Mouse (Mus musculus) hindbrain, embryonic 16.5 days (tissue): ENCODE measurements around the gene Ttc19. TPM values are rescaled to one million over a fixed set of nuclear protein-coding genes. Genes with fewer than 3 reads are reported as not detected.

Experiments
- ATAC-seq: fragments of 200-750 bp; cut with Nextera tagmentation; 2 replicates; pipeline ENCODE4 v1.8.0; 2017; ENCODE audit warnings: moderate TSS enrichment, moderate library complexity
- H3K27ac ChIP-seq: fragments of 300-500 bp; sonication (generic); 2 replicates; pipeline ENCODE4 v1.5.1; 2014; ENCODE audit warnings: low read depth, mild to moderate bottlenecking, control low read depth, low read length, moderate library complexity
- H3K27me3 ChIP-seq: fragments of 300-500 bp; sonication (generic); replicated peaks from 2 replicates; pipeline ENCODE4 v1.6.1; 2014; ENCODE audit warnings: low read length; ENCODE audit not compliant: control insufficient read depth, insufficient read depth
- H3K36me3 ChIP-seq: fragments of 300-500 bp; sonication (generic); 2 replicates; pipeline ENCODE4 v1.6.1; 2014; ENCODE audit warnings: mild to moderate bottlenecking, low read length, moderate library complexity, mixed read lengths; ENCODE audit not compliant: control insufficient read depth, insufficient read depth
- H3K4me1 ChIP-seq: fragments of 300-500 bp; sonication (generic); 2 replicates; pipeline ENCODE4 v1.6.1; 2014; ENCODE audit warnings: low read depth, low read length; ENCODE audit not compliant: control insufficient read depth, insufficient read depth
- H3K4me2 ChIP-seq: fragments of 300-500 bp; sonication (generic); 2 replicates; pipeline ENCODE4 v1.6.1; 2014; ENCODE audit warnings: mild to moderate bottlenecking, low read length, control low read depth, moderate library complexity
- H3K4me3 ChIP-seq: fragments of 300-500 bp; sonication (generic); 2 replicates; pipeline ENCODE4 v1.5.1; 2014; ENCODE audit warnings: mild to moderate bottlenecking, low read length, control low read depth, moderate library complexity
- H3K9ac ChIP-seq: fragments of 300-500 bp; sonication (generic); 2 replicates; pipeline ENCODE4 v1.6.1; 2014; ENCODE audit warnings: low read depth, mild to moderate bottlenecking, control low read depth, low read length, moderate library complexity
- H3K9me3 ChIP-seq: fragments of 300-500 bp; sonication (generic); 2 replicates; pipeline ENCODE4 v1.6.1; 2014; ENCODE audit warnings: mild to moderate bottlenecking, low read length, moderate library complexity; ENCODE audit not compliant: control insufficient read depth
- WGBS: fragments of 180-500 bp; shearing (Covaris S2); extraction: QIAGEN DNeasy Blood & Tissue Kit; methylation state at CpG from one replicate; pipeline ENCODE4 v1.1.7; 2014; 5-methylcytosine and 5-hydroxymethylcytosine counted together
- polyA plus RNA-seq: library from polyadenylated mRNA; unstranded; fragments of >200 nt; fragmentation: Nextera tagmentation; extraction: Ambion mirVana; gene quantifications from 2 replicates; pipeline ENCODE4 v1.2.1, GENCODE M21; 2015

The Ttc19 gene
- polyA plus RNA-seq, 1 experiment from 2014 or later = 41.6 TPM

DNA sequence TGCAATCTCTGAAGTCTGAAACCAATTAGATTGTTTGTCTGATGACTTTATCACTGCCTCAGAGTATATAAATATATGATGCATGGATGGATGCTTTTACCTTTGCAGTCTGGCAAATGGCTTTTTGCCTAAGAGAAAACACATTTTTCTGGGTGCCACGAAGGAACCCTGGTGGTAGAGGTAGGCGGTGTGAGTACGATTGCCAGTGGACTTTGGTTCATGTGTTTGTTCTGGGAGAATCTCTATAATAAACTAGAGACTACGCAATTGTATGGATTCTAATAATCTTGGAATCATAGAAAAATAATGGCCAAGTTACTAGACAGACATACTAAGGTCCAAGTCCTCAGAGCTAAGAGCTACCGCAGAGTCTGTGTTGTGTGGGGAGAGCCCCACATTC is 33.7 kb downstream of the Ttc19 start:
- H3K27me3 ChIP-seq = no peaks in the 10 kb centered on the region
- no peak overlapping the region for H3K4me2 ChIP-seq
- H3K9me3 ChIP-seq = no peaks in the 10 kb centered on the region
- peaks cover 44% of the 10 kb centered on the region for H3K36me3 ChIP-seq
- 93% methylated on average over 5 of the region's 5 CpGs for WGBS
- H3K27ac ChIP-seq = no peak overlapping the region
- H3K4me1 ChIP-seq = no peaks in the 10 kb centered on the region
- no peak overlapping the region for H3K4me3 ChIP-seq
- ATAC-seq = no peak
- no peak overlapping the region for H3K9ac ChIP-seq

DNA sequence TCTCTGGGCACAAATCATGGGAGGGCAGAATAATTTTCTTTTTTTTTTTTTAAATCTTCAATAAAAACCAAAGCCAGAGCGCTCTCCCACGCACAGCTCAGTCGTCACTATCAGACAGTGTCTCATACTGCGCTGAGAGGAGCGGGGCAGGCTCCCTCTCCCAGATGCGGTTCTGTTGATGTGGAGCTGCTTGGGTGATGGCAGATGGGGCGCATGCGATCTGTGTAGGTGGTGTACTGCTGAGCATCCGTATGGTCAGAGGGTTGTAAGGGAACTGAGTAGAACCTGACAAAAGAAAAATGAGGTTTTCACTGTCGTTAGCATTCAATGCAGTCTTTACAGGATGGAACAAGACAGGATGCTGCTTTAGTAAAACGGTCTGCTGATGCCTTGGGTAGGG is 36.5 kb downstream of the Ttc19 start:
- H3K9ac ChIP-seq = no peak overlapping the region
- no peaks in the 10 kb centered on the region for H3K4me1 ChIP-seq
- H3K4me2 ChIP-seq = no peak overlapping the region
- H3K4me3 ChIP-seq = no peak overlapping the region
- H3K9me3 ChIP-seq = no peaks in the 10 kb centered on the region
- no peaks in the 10 kb centered on the region for H3K27me3 ChIP-seq
- H3K36me3 ChIP-seq = peaks cover 54% of the 10 kb centered on the region
- H3K27ac ChIP-seq = no peak overlapping the region
- ATAC-seq = no peak
- WGBS = 81% methylated on average over 11 of the region's 11 CpGs

DNA sequence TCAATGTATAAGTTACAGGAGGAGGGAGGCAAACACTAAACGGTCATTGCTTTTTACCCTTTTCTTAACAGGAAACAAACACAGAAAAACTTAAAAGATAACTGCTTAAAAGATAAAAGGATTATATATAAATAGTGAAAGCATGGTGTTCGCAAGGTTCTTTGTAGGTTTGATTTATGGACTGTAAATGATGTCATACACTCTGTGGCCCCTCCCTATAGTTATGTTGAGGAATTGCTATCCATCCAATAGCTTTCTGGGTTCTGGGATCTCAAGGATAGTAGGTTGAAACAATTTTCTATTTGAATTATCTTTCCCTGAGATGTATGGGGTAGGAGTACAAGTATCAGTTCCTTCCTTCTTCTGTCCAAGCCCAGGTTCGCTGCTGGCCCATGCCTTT is 38.8 kb downstream of the Ttc19 start:
- no peak overlapping the region for H3K4me2 ChIP-seq
- no peak overlapping the region for H3K27ac ChIP-seq
- H3K4me1 ChIP-seq = no peaks in the 10 kb centered on the region
- no peak overlapping the region for H3K4me3 ChIP-seq
- H3K9ac ChIP-seq = no peak overlapping the region
- no peaks in the 10 kb centered on the region for H3K9me3 ChIP-seq
- no peak for ATAC-seq
- WGBS = 93% methylated on average over 3 of the region's 3 CpGs
- peaks cover 58% of the 10 kb centered on the region for H3K36me3 ChIP-seq
- no peaks in the 10 kb centered on the region for H3K27me3 ChIP-seq

DNA sequence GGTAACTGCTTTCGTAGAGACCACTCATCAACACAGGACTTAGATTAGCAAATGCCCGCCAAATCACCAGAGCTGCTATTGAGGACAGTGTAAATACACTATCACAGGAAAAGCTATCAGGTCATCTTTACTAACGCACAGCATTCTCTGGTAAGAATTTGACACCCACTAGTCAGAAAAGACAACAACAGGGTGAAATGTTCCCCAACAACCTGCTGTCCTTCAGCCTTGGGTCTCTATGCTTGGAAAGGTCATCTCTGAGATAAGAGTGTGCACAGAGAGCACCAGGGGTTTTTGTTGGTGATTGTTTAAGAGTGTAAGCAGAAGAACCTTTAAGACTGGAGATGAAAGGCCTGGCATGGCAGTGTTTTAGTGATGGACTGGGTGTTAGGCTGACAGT is 42.4 kb downstream of the Ttc19 start:
- Histone ChIP-seq H3K27ac (no peak overlapping the region), H3K4me2 (no peak overlapping the region), H3K9ac (no peak overlapping the region), H3K4me3 (no peak overlapping the region), H3K27me3 (no peaks in the 10 kb centered on the region), H3K4me1 (no peaks in the 10 kb centered on the region), H3K36me3 (peaks cover 53% of the 10 kb centered on the region), H3K9me3 (no peaks in the 10 kb centered on the region)
- WGBS = 93% methylated on average over 3 of the region's 3 CpGs
- ATAC-seq = no peak

DNA sequence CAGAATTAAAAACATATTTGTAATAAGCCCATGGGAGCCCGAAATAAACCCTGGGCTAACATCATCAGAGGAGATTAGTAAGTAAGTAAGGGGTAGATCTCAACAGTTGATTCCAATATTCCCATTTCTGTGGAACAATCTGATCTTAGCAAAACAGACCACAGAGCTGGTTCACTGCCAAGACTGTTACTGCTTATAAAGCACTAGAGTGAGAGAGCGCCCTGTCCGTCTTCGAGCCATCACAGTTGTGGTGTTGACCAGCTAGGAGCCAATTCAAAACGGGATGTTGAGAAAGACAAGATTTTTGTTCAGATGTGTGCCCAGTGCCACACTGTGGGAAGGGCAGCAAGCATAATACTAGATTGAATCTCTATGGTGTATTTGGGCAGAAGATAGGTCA is 49.9 kb downstream of the Ttc19 start:
- Histone ChIP-seq H3K27me3 (no peaks in the 10 kb centered on the region), H3K9ac (no peak overlapping the region), H3K4me2 (no peak overlapping the region), H3K27ac (no peak overlapping the region), H3K4me1 (no peaks in the 10 kb centered on the region), H3K4me3 (no peak overlapping the region), H3K9me3 (no peaks in the 10 kb centered on the region), H3K36me3 (peaks cover 52% of the 10 kb centered on the region)
- 83% methylated on average over 5 of the region's 5 CpGs for WGBS
- ATAC-seq = no peak

DNA sequence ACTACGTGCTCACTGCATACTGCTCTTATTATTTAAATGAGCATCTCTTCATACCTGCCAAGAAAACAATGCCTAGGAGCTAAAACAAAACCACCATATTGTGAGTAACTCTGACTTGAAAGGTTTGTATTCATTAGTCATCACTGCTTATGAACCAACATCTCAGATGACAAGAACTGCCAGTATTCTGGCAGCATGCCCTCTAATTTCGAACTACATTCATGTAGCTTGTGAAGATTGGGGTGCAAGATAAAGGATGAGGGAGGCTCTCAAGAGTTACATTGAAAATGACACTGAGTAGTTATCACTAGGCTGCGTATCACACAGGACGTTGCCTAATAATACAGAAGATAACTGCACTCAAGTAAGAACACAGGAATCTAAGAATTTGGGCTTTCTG is 51.0 kb downstream of the Ttc19 start:
- Histone ChIP-seq H3K4me1 (no peaks in the 10 kb centered on the region), H3K9me3 (no peaks in the 10 kb centered on the region), H3K27me3 (no peaks in the 10 kb centered on the region), H3K36me3 (peaks cover 54% of the 10 kb centered on the region), H3K9ac (no peak overlapping the region), H3K4me3 (no peak overlapping the region), H3K4me2 (no peak overlapping the region), H3K27ac (no peak overlapping the region)
- WGBS = 88% methylated on average over 4 of the region's 4 CpGs
- ATAC-seq = no peak

DNA sequence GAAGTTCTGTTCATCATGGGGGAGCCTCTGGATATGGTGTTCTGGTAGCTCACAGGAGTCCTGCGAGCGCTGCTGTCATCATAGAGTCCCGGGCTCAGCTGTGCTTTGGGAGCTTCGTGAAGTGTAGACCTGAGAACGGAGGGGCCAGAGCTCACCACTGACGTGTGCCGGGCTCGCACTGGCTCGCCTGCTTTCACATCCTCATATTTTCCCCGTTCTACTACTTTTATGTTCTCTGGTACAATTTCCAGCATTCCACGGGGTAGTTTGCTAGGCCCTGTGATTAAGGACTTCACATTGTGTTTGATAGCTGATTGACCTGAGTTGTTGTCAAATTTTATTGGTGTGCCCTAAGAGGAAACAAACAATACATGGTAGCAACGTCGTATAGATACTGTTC is 61.7 kb downstream of the Ttc19 start:
- peaks cover 26% of the 10 kb centered on the region for H3K36me3 ChIP-seq
- ATAC-seq = no peak
- no peak overlapping the region for H3K4me2 ChIP-seq
- H3K27ac ChIP-seq = no peak overlapping the region
- H3K9me3 ChIP-seq = no peaks in the 10 kb centered on the region
- no peaks in the 10 kb centered on the region for H3K27me3 ChIP-seq
- no peaks in the 10 kb centered on the region for H3K4me1 ChIP-seq
- H3K4me3 ChIP-seq = no peak overlapping the region
- 93% methylated on average over 13 of the region's 13 CpGs for WGBS
- no peak overlapping the region for H3K9ac ChIP-seq

DNA sequence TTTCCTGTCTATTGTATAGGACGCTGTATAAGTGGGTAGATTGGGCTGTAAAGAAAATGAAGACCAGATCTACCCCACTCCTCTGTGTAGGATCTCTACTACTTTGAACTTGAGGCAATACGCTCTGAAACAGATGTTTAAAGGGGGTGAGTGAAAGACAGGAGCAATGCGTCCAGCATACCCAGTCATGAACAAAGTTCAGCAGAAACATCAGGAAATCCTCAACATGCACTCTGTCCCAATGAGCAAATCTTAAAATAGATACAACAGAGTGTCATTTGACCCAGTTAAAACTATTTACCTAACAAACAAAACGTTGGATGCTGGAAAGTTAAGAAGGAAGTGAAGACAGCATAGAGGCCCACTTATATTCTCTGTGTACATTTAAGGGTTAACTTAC is 70.7 kb downstream of the Ttc19 start:
- no peak overlapping the region for H3K27ac ChIP-seq
- peaks cover 34% of the 10 kb centered on the region for H3K36me3 ChIP-seq
- H3K9me3 ChIP-seq = no peaks in the 10 kb centered on the region
- H3K27me3 ChIP-seq = no peaks in the 10 kb centered on the region
- ATAC-seq = no peak
- no peak overlapping the region for H3K4me2 ChIP-seq
- 94% methylated on average over 4 of the region's 4 CpGs for WGBS
- H3K4me1 ChIP-seq = no peaks in the 10 kb centered on the region
- no peak overlapping the region for H3K4me3 ChIP-seq
- no peak overlapping the region for H3K9ac ChIP-seq

DNA sequence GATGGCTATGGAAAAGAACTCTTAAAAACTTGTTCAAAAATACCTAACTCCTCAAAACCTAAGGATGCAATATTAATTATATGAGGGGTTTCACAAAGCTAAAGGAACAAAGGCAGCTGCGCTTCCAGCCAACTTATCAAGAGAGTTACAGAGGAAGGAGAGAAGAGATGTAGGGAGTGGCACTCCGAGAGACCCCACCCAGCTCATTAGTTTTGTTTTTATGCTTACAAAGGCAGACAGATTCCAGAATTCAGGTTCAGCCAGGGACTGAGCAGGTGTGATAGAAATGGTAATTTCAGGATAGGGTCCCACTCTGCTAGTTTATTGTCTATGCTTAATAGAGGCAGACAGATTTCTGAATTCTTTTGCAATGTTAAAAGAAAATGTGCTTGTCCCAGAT is 73.9 kb downstream of the Ttc19 start:
- no peaks in the 10 kb centered on the region for H3K27me3 ChIP-seq
- H3K4me3 ChIP-seq = no peak overlapping the region
- H3K4me1 ChIP-seq = no peaks in the 10 kb centered on the region
- H3K9me3 ChIP-seq = no peaks in the 10 kb centered on the region
- peaks cover 22% of the 10 kb centered on the region for H3K36me3 ChIP-seq
- WGBS = 98% methylated on average over 2 of the region's 2 CpGs
- no peak for ATAC-seq
- H3K27ac ChIP-seq = no peak overlapping the region
- no peak overlapping the region for H3K4me2 ChIP-seq
- H3K9ac ChIP-seq = no peak overlapping the region

DNA sequence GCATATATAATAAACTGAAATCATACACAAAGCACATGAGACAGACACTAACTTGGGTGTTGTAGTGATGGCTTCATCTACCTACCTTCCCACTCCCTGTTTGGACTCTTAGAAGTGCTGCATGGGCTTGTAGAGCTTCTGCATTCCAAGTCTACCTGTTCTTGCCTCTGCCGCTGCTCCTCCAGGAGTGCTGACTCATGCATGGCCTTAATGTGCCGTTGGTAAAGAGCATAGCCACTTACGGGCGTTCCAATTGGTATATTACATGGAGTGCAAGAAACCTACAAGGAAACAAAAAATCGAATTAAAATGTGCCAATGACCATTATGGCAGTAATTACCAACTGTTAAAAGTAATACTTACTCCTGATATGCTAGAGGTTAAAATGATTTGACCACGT is 85.6 kb downstream of the Ttc19 start:
- WGBS = 92% methylated on average over 6 of the region's 6 CpGs
- Histone ChIP-seq H3K27me3 (no peaks in the 10 kb centered on the region), H3K9me3 (no peaks in the 10 kb centered on the region), H3K36me3 (peaks cover 10% of the 10 kb centered on the region), H3K4me3 (no peak overlapping the region), H3K4me1 (no peaks in the 10 kb centered on the region), H3K9ac (no peak overlapping the region), H3K4me2 (no peak overlapping the region), H3K27ac (no peak overlapping the region)
- ATAC-seq = no peak
